Mouse (Mus musculus) forebrain, postnatal 0 days (tissue): ENCODE results near the gene Prickle2. TPM values are rescaled to one million over a fixed set of nuclear protein-coding genes. Genes with fewer than 3 reads are reported as not detected.
A peak's percentile ranks its signal among the peaks of the same experiment; 100 is the strongest.

Experiments used
- ATAC-seq: fragments of 200-750 bp; cut with Nextera tagmentation; 2 replicates; pipeline ENCODE4 v1.8.0; 2017; ENCODE audit warnings: mild to moderate bottlenecking, moderate library complexity
- DNase-seq: peaks from one replicate; pipeline ENCODE4 v3.0.0-alpha.2; 2015
- H3K27ac ChIP-seq: fragments of 300-500 bp; sonication (generic); 2 replicates; pipeline ENCODE4 v1.5.1; 2014; ENCODE audit warnings: low read depth, mild to moderate bottlenecking, antibody characterized with exemption, low read length, moderate library complexity, mixed read lengths
- H3K27me3 ChIP-seq: fragments of 300-500 bp; sonication (generic); 2 replicates; pipeline ENCODE4 v1.6.1; 2014; ENCODE audit warnings: mild to moderate bottlenecking, low read length, mixed read lengths; ENCODE audit not compliant: insufficient read depth
- H3K36me3 ChIP-seq: fragments of 300-500 bp; sonication (generic); 2 replicates; pipeline ENCODE4 v1.6.1; 2014; ENCODE audit warnings: mild to moderate bottlenecking, moderate library complexity; ENCODE audit not compliant: insufficient read depth
- H3K4me1 ChIP-seq: fragments of 300-500 bp; sonication (generic); 2 replicates; pipeline ENCODE4 v1.6.1; 2014; ENCODE audit warnings: antibody characterized with exemption; ENCODE audit not compliant: insufficient read depth
- H3K4me2 ChIP-seq: fragments of 300-500 bp; sonication (generic); 2 replicates; pipeline ENCODE4 v1.6.1; 2014; ENCODE audit warnings: low read depth, mild to moderate bottlenecking, moderate library complexity
- H3K4me3 ChIP-seq: fragments of 300-500 bp; sonication (generic); 2 replicates; pipeline ENCODE4 v1.5.1; 2014; ENCODE audit warnings: low read depth, low read length, mixed read lengths
- H3K9ac ChIP-seq: fragments of 300-500 bp; sonication (generic); 2 replicates; pipeline ENCODE4 v1.6.1; 2014; ENCODE audit warnings: mild to moderate bottlenecking
- H3K9me3 ChIP-seq: fragments of 300-500 bp; sonication (generic); 2 replicates; pipeline ENCODE4 v1.6.1; 2016; ENCODE audit warnings: low read length
- CTCF ChIP-seq: sonication (generic); IDR thresholded peaks from 2 replicates; pipeline ENCODE4 v1.5.1; 2016; ENCODE audit warnings: antibody characterized with exemption, control low read depth, low read depth
- whole genome bisulfite sequencing: fragments of 180-500 bp; shearing (Covaris S2); extraction: QIAGEN DNeasy Blood & Tissue Kit; methylation state at CpG from one replicate; pipeline ENCODE4 v1.1.7; 2014; 5-methylcytosine and 5-hydroxymethylcytosine counted together
- polyA plus RNA-seq: library from polyadenylated mRNA; unstranded; fragments of >200 nt; fragmentation: Nextera tagmentation; extraction: Ambion mirVana; gene quantifications from 2 replicates; pipeline ENCODE4 v1.2.1, GENCODE M21; 2015
- total RNA-seq: library from RNA; depleted of rRNA; stranded (reverse); fragments of >200 nt; gene quantifications from 2 replicates; pipeline ENCODE4 v1.2.3, GENCODE M21; 2014; rRNA removed

Prickle2 gene
- total and polyA plus RNA-seq, 2 experiments from 2014 or later = 8.4 to 29.4 TPM

GRCm38 (mm10) chr6:92345151-92345550 lies 360.8 kb downstream of the Prickle2 start:
- ATAC-seq (no peak), DNase-seq (no peak)
- Histone ChIP-seq H3K4me3 (no peak overlapping the region), H3K36me3 (no peaks in the 10 kb centered on the region), H3K4me1 (peaks cover 12% of the 10 kb centered on the region), H3K4me2 (no peak overlapping the region), H3K27ac (no peak overlapping the region), H3K27me3 (no peaks in the 10 kb centered on the region), H3K9ac (no peak overlapping the region), H3K9me3 (no peaks in the 10 kb centered on the region)
- 69% methylated on average over 2 of the region's 2 CpGs for WGBS
- TF ChIP-seq CTCF = no peak

- peak; percentile 59; the same call in 1 of the 2 replicates for ATAC-seq
- Histone ChIP-seq H3K27ac (no peak overlapping the region), H3K4me3 (no peak overlapping the region), H3K9me3 (no peaks in the 10 kb centered on the region), H3K36me3 (no peaks in the 10 kb centered on the region), H3K4me2 (no peak overlapping the region), H3K27me3 (no peaks in the 10 kb centered on the region), H3K4me1 (peaks cover 12% of the 10 kb centered on the region), H3K9ac (no peak overlapping the region)
- peak; percentile 43 for DNase-seq
- TF ChIP-seq CTCF = no peak
- WGBS = 69% methylated on average over 3 of the region's 3 CpGs
These were observed 361.4 kb downstream of the Prickle2 start for GRCm38 (mm10) chr6:92344588-92344987.

Other genes with a start within 250 kb of the Prickle2 start
- 0.08 and 0.57 TPM in 2 replicates for gene A730049H05Rik, start 110.3 kb upstream of the Prickle2 start, total RNA-seq
- 0.35 and 0.38 TPM in 2 replicates for gene A730049H05Rik, start 110.3 kb upstream of the Prickle2 start, polyA plus RNA-seq
- gene Gm15737, start 163.2 kb upstream of the Prickle2 start, total RNA-seq = not detected in 2 replicates
- gene Gm15737, start 163.2 kb upstream of the Prickle2 start, polyA plus RNA-seq = not detected in 2 replicates
- 6.0 and 7.3 TPM in 2 replicates for gene Adamts9, start 237.3 kb upstream of the Prickle2 start, total RNA-seq
- gene Adamts9, start 237.3 kb upstream of the Prickle2 start, polyA plus RNA-seq = 0.43 and 0.62 TPM in 2 replicates